Mouse (Mus musculus) liver, adult 2 months (tissue): Measurements from ENCODE around the gene Slc39a9. TPM values are rescaled to one million over a fixed set of nuclear protein-coding genes. Genes with fewer than 3 reads are reported as not detected.

Experiments used
- DNase-seq: peaks from one replicate; pipeline ENCODE4 v3.0.0-alpha.2; 2011; ENCODE audit warnings: low read depth, low spot score; ENCODE audit errors: extremely low read depth
- H3K27ac ChIP-seq: fragments of 200-500 bp; replicated peaks from 2 replicates; pipeline ENCODE4 v1.5.1; 2012; ENCODE audit warnings: low read depth, mild to moderate bottlenecking, control low read depth, inconsistent platforms, low read length; ENCODE audit not compliant: insufficient read depth
- H3K27me3 ChIP-seq: fragments of 200-500 bp; 2 replicates; pipeline ENCODE4 v1.6.1; 2012; ENCODE audit warnings: mild to moderate bottlenecking, moderate library complexity, low read length, inconsistent platforms; ENCODE audit not compliant: control insufficient read depth, insufficient read depth
- H3K36me3 ChIP-seq: fragments of 200-500 bp; 2 replicates; pipeline ENCODE4 v1.6.1; 2012; ENCODE audit warnings: low read length, inconsistent platforms; ENCODE audit not compliant: control insufficient read depth, insufficient read depth
- H3K4me1 ChIP-seq: fragments of 200-500 bp; 2 replicates; pipeline ENCODE4 v1.6.1; 2011; ENCODE audit warnings: low read length; ENCODE audit not compliant: control insufficient read depth, insufficient read depth
- H3K4me3 ChIP-seq: fragments of 200-500 bp; 2 replicates; pipeline ENCODE4 v1.5.1; 2011; ENCODE audit warnings: low read depth, mild to moderate bottlenecking, control low read depth, low read length, moderate library complexity; ENCODE audit not compliant: insufficient read depth
- H3K79me2 ChIP-seq: fragments of 200-500 bp; 2 replicates; pipeline ENCODE4 v1.6.1; 2012; ENCODE audit warnings: inconsistent platforms, mild to moderate bottlenecking, low read length, moderate library complexity; ENCODE audit not compliant: control insufficient read depth, insufficient read depth
- H3K9ac ChIP-seq: fragments of 200-500 bp; 2 replicates; pipeline ENCODE4 v1.6.1; 2012; ENCODE audit warnings: low read depth, mild to moderate bottlenecking, control low read depth, inconsistent platforms, low read length
- CTCF ChIP-seq: fragments of 200-500 bp; IDR thresholded peaks from 2 replicates; pipeline ENCODE4 v1.5.1; 2011; ENCODE audit warnings: low read depth, low read length, control low read depth
- POLR2A ChIP-seq: fragments of 200-500 bp; IDR thresholded peaks from 2 replicates; pipeline ENCODE4 v1.6.1; 2011; ENCODE audit warnings: low read length, control low read depth; ENCODE audit not compliant: insufficient read depth; ENCODE audit errors: extremely low read depth
- WGBS: fragments of 180-500 bp; shearing (Covaris S2); methylation state at CpG from one replicate; pipeline ENCODE4 v1.1.7; 2018; 5-methylcytosine and 5-hydroxymethylcytosine counted together
- polyA plus RNA-seq: library from polyadenylated mRNA; depleted of rRNA; stranded (reverse); fragments of >200 nt; gene quantifications from 2 replicates; pipeline ENCODE4 v1.2.3, GENCODE M21; 2012
- total RNA-seq: library from RNA; depleted of rRNA; stranded (reverse); fragments of >200 nt; gene quantifications from 2 replicates; pipeline ENCODE4 v1.2.3, GENCODE M21; 2014

The Slc39a9 gene
- total and polyA plus RNA-seq, 2 experiments = 20.8 to 51.4 TPM

DNA sequence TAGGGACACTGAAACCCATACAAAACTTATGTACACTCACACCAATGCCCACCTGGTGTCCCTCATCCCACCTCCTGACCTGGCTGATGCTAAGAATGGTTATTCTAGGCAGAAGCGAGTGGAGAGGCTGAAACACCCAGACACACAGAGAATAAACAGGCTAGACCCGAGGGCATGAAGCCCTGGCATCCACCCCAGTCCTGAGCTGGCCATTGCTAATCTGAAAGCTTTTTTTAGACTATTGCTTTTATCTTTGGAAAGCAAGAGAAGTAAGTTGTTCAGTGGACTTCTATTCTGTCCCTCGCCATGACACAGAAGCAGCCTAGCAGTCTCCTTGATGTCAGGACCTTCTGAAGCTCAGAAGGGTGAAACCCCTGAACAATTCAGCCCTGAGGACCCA is 33.8 kb upstream of the Slc39a9 start:
- no peaks in the 10 kb centered on the region for H3K79me2 ChIP-seq
- WGBS = 47% methylated on average over 3 of the region's 3 CpGs

DNA sequence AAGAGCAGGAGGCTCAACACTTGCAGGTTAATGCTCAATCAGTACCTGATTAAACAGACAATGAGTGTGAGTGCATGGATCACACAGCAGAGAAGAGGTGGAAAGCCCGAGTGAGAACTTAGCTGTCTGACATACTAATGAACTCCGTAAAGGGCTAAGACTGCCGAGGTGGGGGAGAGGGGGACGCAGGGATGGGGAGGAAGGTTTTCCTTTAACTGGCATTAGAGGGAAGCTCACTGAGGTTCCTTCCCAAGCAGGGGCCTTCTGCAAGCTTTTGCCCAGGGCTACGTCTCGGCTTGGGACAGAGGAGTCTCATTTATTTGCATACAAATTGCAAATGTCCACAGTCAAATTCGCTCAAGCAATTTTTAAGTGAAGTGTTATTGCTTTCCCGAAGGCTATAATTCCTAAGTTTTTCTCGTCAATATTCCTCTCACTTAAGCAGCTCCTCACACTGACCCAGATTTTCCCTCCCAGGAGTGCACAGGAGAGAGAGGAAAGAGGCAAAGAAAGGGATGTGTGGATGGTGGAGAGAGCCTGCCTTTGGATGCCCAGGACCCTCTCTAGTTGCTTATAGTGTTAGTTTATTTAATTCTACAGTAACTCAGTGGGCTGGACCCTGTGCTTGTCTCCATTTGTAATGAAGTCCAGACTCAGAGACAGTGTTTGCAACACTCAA is 31.4 kb upstream of the Slc39a9 start:
- WGBS = 72% methylated on average over 9 of the region's 9 CpGs
- Histone ChIP-seq H3K36me3 (no peaks in the 10 kb centered on the region), H3K27ac (no peak overlapping the region), H3K4me1 (no peaks in the 10 kb centered on the region), H3K9ac (no peak overlapping the region), H3K79me2 (no peaks in the 10 kb centered on the region), H3K27me3 (no peaks in the 10 kb centered on the region), H3K4me3 (no peak overlapping the region)
- no peak for TF ChIP-seq CTCF
- no peak for TF ChIP-seq POLR2A
- no peak for DNase-seq

More for the DNA sequence above, 33.8 kb upstream of the Slc39a9 start:
- no peaks in the 10 kb centered on the region for H3K36me3 ChIP-seq
- H3K4me1 ChIP-seq = no peaks in the 10 kb centered on the region
- no peak overlapping the region for H3K9ac ChIP-seq
- TF ChIP-seq CTCF (no peak), POLR2A (no peak)
- no peaks in the 10 kb centered on the region for H3K27me3 ChIP-seq
- no peak overlapping the region for H3K27ac ChIP-seq
- no peak overlapping the region for H3K4me3 ChIP-seq
- DNase-seq = no peak

DNA sequence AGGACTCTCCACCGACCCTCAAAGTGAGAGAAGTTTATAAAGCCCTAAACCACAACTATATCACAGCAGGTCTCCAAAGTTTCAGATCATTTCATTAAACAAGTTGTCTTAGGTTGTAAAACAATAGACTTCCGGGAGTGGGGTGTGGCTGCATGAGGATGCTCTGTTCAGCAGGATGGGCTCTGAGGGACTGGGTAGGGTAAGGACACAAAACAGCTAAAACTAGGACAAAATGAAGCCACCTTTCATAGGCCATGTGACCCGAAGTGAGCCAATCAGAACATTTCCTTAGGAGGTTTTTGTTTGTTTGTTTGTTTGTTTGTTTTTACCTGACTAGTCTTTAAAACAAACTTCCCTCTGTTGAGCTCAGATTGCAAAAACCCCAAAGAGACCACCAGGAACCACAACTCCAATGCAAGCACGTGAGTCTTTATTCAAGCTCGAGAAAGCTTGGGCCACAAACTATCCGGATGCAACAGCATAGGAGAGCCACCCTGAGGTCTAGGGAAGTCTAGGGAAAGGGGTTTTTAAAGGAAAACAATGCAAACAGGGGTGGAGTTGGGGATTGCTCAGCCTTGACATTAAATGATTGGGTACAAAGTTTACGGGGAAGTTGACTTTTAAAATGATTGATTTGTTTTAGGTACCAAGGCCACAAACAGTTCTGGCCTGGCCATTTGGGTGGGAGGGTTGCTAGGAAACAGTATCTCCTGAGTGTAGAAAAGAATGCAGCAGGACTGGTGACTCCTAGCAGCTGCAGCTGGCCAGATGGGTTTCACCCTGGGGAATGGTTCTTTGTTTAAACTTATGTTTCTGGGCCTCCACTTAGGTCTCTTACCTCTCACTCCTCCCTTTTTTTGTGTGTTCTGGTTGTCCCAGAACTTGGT is 28.1 kb upstream of the Slc39a9 start:
- DNase-seq = no peak
- Histone ChIP-seq H3K27ac (no peak overlapping the region), H3K9ac (no peak overlapping the region), H3K4me3 (no peak overlapping the region), H3K27me3 (no peaks in the 10 kb centered on the region), H3K4me1 (no peaks in the 10 kb centered on the region), H3K36me3 (no peaks in the 10 kb centered on the region), H3K79me2 (no peaks in the 10 kb centered on the region)
- WGBS = 48% methylated on average over 7 of the region's 7 CpGs
- no peak for TF ChIP-seq POLR2A
- no peak for TF ChIP-seq CTCF

DNA sequence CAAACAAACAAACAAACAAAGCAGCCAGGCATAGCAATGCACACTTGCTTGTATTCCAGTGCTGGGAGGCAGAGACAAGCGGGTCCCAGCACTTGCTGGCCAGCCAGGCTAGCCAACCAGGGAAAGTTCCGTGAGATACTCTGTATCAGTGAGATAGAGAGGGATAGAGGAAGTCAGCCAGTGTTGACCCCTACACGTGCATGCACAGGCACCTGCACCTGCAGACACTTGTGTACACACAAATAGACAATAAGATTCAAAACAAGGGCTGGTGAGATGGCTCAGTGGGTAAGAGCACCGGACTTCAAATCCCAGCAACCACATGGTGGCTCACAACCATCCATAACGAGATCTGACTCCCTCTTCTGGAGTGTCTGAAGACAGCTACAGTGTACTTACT is 23.2 kb upstream of the Slc39a9 start:
- Histone ChIP-seq H3K27ac (no peak overlapping the region), H3K27me3 (no peaks in the 10 kb centered on the region), H3K4me3 (no peak overlapping the region), H3K9ac (no peak overlapping the region), H3K4me1 (no peaks in the 10 kb centered on the region), H3K36me3 (no peaks in the 10 kb centered on the region), H3K79me2 (no peaks in the 10 kb centered on the region)
- WGBS = 79% methylated on average over 5 of the region's 5 CpGs
- no peak for DNase-seq
- TF ChIP-seq CTCF = no peak
- no peak for TF ChIP-seq POLR2A

DNA sequence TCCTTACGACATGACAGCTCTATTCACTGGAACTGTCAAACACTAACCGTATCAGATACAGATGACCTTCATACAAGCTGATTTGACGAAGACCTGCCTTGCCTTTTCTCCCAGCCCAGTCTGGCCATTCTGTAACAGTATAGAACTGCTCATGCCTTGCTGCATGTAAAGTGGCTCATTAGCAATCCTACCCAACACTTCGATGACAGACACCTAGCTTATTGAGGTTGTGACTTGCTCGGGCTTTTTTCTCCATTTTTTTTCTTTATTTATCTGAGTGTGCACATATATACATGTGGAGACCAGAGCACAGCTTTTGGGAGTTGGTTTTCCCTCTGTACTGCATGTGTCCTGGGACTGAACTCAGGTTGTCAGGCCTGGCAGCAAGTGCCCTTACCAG is 11.9 kb upstream of the Slc39a9 start:
- Histone ChIP-seq H3K36me3 (peaks cover 30% of the 10 kb centered on the region), H3K27me3 (no peaks in the 10 kb centered on the region), H3K9ac (no peak overlapping the region), H3K27ac (no peak overlapping the region), H3K4me3 (no peak overlapping the region), H3K79me2 (no peaks in the 10 kb centered on the region), H3K4me1 (no peaks in the 10 kb centered on the region)
- no peak for DNase-seq
- TF ChIP-seq POLR2A = no peak
- no peak for TF ChIP-seq CTCF
- WGBS = 92% methylated on average over 5 of the region's 5 CpGs
